Mouse (Mus musculus): ENCODE measurements at regions not wholly inside any gene's neighbourhood (a gene's known extent, or its start where the extent isn't known, plus 50 kb on each side); places are given as distances from the start of the nearest gene placed in this dataset.

DNA sequence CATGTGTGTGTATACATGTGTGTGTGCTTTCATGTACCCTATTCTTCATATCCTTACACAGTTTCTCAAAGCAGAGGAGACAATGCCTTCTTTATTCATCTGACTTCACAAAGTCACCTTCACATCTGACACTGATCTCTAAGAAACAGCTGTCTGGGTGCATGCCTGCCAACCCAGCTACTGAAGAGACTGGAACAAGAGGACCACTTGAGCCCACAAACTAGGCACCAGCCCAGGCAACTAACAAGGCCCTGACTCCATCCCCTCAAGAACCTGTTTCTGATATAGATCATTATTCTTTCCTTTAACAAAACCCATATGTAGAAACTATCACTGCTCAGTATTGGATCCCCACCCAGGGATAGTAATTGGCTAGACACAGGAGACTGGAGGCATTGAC is 295.3 kb downstream of the Qk start:
- no peak for TF ChIP-seq NELFE (IDR thresholded peaks at IDR 0.05; ENCODE audit: low read depth, low read length)
- no peak for TF ChIP-seq HCFC1 (IDR thresholded peaks at IDR 0.05; ENCODE audit: low read depth, low read length)
- TF ChIP-seq CHD2 (IDR thresholded peaks at IDR 0.05; ENCODE audit: low read length) = no peak
- no peak for TF ChIP-seq EP300 (IDR thresholded peaks at IDR 0.05; ENCODE audit: low read depth in 1 of 2, low read length in 2 of 2)
- TF ChIP-seq RAD21 (IDR thresholded peaks at IDR 0.05; ENCODE audit: low read depth, low read length) = no peak
- TF ChIP-seq MYC (IDR thresholded peaks at IDR 0.05; ENCODE audit: low read depth, low read length) = no peak
- no peak for TF ChIP-seq ZKSCAN1 (IDR thresholded peaks at IDR 0.05; ENCODE audit: low read depth, low read length)
- no peak for TF ChIP-seq TAL1 (IDR thresholded peaks at IDR 0.05; ENCODE audit: low read length)
- TF ChIP-seq POLR2AphosphoS2 (IDR thresholded peaks at IDR 0.05; ENCODE audit: low read length) = no peak
- TF ChIP-seq USF2 (IDR thresholded peaks at IDR 0.05; ENCODE audit: borderline replicate concordance in 1 of 2, insufficient read depth in 1 of 2, low read depth in 1 of 2, low read length in 2 of 2) = no peak
- TF ChIP-seq MXI1 (IDR thresholded peaks at IDR 0.05; ENCODE audit: low read depth, low read length) = no peak
- TF ChIP-seq ZC3H11A (IDR thresholded peaks at IDR 0.05; ENCODE audit: low read depth, low read length) = no peak
- no peak for TF ChIP-seq JUND (IDR thresholded peaks at IDR 0.05; ENCODE audit: low read depth, low read length)
- TF ChIP-seq SMC3 (IDR thresholded peaks at IDR 0.05; ENCODE audit: low read depth, low read length) = no peak
- TF ChIP-seq MYB (IDR thresholded peaks at IDR 0.05; ENCODE audit: low read depth, low read length) = no peak
- TF ChIP-seq ETS1 (IDR thresholded peaks at IDR 0.05; ENCODE audit: low read depth, low read length) = no peak
- no peak for TF ChIP-seq CTCF (IDR thresholded peaks at IDR 0.05 in 2 of 3, conservative IDR thresholded peaks at IDR 0.05 in 1 of 3; ENCODE audit: control insufficient read depth in 1 of 3, insufficient read depth in 1 of 3, low read depth in 2 of 3, low read length in 3 of 3, poor library complexity in 1 of 3, severe bottlenecking in 1 of 3)
- no peak for TF ChIP-seq RCOR1 (IDR thresholded peaks at IDR 0.05; ENCODE audit: low read depth, low read length)
- no peak for DNase-seq (ENCODE audit: low read depth, low spot score)
- H3K9me3 ChIP-seq (replicated peaks; ENCODE audit: insufficient read depth, low read length) = no peaks in the 10 kb centered on the region
- no peaks in the 10 kb centered on the region for H3K36me3 ChIP-seq (ENCODE audit: control insufficient read depth in 1 of 2, insufficient read depth in 2 of 2, low read length in 2 of 2)
- no peak overlapping the region for H3K9ac ChIP-seq (ENCODE audit: control insufficient read depth, low read depth, low read length, poor library complexity, severe bottlenecking)
- no peaks in the 10 kb centered on the region for H3K4me1 ChIP-seq (ENCODE audit: control insufficient read depth in 1 of 2, insufficient read depth in 2 of 2, low read length in 2 of 2)
- H3K4me3 ChIP-seq (ENCODE audit: control insufficient read depth in 1 of 2, insufficient read depth in 1 of 2, low read depth in 2 of 2, low read length in 2 of 2) = no peak overlapping the region
- no peaks in the 10 kb centered on the region for H3K79me2 ChIP-seq (ENCODE audit: control insufficient read depth, insufficient read depth, low read length, poor library complexity)
- no peak overlapping the region for H3K27ac ChIP-seq (ENCODE audit: control insufficient read depth, low read depth, low read length)
- no peaks in the 10 kb centered on the region for H3K27me3 ChIP-seq (ENCODE audit: control insufficient read depth in 1 of 2, insufficient read depth in 2 of 2, low read length in 2 of 2)

DNA sequence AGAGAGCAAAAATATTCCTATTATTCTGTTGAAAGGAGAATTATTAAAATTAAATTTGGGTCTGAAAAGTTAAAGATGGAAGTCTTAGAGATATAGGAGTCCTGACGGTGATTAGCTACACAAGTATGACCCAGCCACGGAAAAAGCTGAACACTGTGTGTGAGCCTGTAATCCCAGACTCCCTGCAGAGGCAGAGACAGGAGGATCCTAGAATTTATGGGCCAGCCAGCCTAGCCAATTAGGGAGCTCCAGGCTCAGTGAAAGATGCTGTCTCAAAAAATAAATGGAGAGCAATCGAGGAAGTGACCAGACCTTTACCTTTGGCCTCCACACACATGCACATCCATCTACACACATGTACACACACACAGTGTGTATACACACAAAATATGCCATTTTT is 307.5 kb downstream of the Qk start:
- Histone ChIP-seq H3K9me3 (replicated peaks; ENCODE audit: insufficient read depth, low read length) (no peaks in the 10 kb centered on the region), H3K36me3 (ENCODE audit: control insufficient read depth in 1 of 2, insufficient read depth in 2 of 2, low read length in 2 of 2) (no peaks in the 10 kb centered on the region), H3K9ac (ENCODE audit: control insufficient read depth, low read depth, low read length, poor library complexity, severe bottlenecking) (no peak overlapping the region), H3K4me1 (ENCODE audit: control insufficient read depth in 1 of 2, insufficient read depth in 2 of 2, low read length in 2 of 2) (no peaks in the 10 kb centered on the region), H3K79me2 (ENCODE audit: control insufficient read depth, insufficient read depth, low read length, poor library complexity) (no peaks in the 10 kb centered on the region), H3K27me3 (ENCODE audit: control insufficient read depth in 1 of 2, insufficient read depth in 2 of 2, low read length in 2 of 2) (no peaks in the 10 kb centered on the region), H3K27ac (ENCODE audit: control insufficient read depth, low read depth, low read length) (no peak overlapping the region), H3K4me3 (ENCODE audit: control insufficient read depth in 1 of 2, insufficient read depth in 1 of 2, low read depth in 2 of 2, low read length in 2 of 2) (no peak overlapping the region)
- no peak for TF ChIP-seq TBP (IDR thresholded peaks at IDR 0.05; ENCODE audit: low read depth, low read length)
- TF ChIP-seq HCFC1 (IDR thresholded peaks at IDR 0.05; ENCODE audit: low read depth, low read length) = no peak
- TF ChIP-seq ZNF384 (IDR thresholded peaks at IDR 0.05; ENCODE audit: low read depth, low read length) = no peak
- no peak for DNase-seq (ENCODE audit: low read depth, low spot score)
